Mouse (Mus musculus): ENCODE measurements at regions not wholly inside any gene's neighbourhood (a gene's known extent, or its start where the extent isn't known, plus 50 kb on each side); places are given as distances from the start of the nearest gene placed in this dataset.
A peak's percentile ranks its signal among the peaks of the same experiment; 100 is the strongest.

GRCm38 (mm10) chr9:47358400-47358767 is 171.6 kb upstream of the Cadm1 start:
- intact Hi-C loops (cut with DNase I): loop anchor here (10.0 kb wide), 2 partner anchors 166 to 624 kb away; no protein-coding TSS in a partner anchor
- TF ChIP-seq CTCF (IDR thresholded peaks at IDR 0.05): no peak

GRCm38 (mm10) chr9:47363086-47363485 is 166.9 kb upstream of the Cadm1 start:
- TF ChIP-seq CTCF (IDR thresholded peaks at IDR 0.05): no peak
- DNase-seq (ENCODE audit: extremely low spot score in 1 of 2, low spot score in 2 of 2): no peak
- Histone ChIP-seq H3K27ac (no peak overlapping the region), H3K4me3 (no peak overlapping the region)
- intact Hi-C loops (cut with DNase I): no loop called here

More at GRCm38 (mm10) chr9:47358400-47358767, 171.6 kb upstream of the Cadm1 start:
- no peak for DNase-seq (ENCODE audit: extremely low spot score in 1 of 2, low spot score in 2 of 2)
- H3K27ac ChIP-seq: no peak overlapping the region
- no peak overlapping the region for H3K4me3 ChIP-seq

GRCm38 (mm10) chr9:47364762-47365161 is 165.2 kb upstream of the Cadm1 start:
- Histone ChIP-seq H3K27ac (no peak overlapping the region), H3K4me3 (no peak overlapping the region)
- intact Hi-C loops (cut with DNase I): no loop called here
- DNase-seq (ENCODE audit: extremely low spot score in 1 of 2, low spot score in 2 of 2): no peak
- no peak for TF ChIP-seq CTCF (IDR thresholded peaks at IDR 0.05)

DNA sequence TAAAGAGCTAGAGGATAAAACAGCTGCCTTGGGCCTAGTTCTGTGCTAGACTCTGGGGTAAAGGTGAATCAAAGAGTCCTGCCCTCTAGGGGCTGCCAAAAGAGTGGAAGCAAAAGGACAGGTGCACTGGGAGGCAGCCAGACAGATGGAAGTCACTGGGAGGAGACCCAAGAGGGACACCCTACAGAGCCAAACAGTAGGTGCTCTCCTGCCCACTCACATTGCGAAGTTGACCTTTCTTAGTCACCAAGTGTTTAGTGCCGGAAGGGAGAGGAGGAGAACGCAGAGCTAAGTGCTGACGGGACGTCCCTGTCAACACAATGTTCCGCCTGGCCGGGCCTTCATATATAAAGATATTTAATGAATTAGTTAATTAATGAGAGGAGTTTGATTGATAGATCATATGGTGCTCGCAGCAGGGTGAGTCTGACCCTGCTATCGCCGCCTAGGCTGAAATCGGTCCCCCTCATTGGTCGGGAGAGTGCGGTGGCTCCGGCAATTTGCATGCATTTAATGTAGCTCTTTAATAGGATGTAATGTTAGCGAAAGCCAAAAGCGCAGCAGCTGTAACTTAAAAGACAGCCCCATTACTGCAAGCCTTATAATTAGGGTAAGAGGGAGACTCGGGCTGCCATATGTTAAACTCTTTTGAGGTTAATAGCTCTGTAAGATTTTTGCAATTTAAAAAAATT is 162.6 kb upstream of the Cadm1 start:
- peak overlapping the region; percentile 40 for H3K4me3 ChIP-seq

DNA sequence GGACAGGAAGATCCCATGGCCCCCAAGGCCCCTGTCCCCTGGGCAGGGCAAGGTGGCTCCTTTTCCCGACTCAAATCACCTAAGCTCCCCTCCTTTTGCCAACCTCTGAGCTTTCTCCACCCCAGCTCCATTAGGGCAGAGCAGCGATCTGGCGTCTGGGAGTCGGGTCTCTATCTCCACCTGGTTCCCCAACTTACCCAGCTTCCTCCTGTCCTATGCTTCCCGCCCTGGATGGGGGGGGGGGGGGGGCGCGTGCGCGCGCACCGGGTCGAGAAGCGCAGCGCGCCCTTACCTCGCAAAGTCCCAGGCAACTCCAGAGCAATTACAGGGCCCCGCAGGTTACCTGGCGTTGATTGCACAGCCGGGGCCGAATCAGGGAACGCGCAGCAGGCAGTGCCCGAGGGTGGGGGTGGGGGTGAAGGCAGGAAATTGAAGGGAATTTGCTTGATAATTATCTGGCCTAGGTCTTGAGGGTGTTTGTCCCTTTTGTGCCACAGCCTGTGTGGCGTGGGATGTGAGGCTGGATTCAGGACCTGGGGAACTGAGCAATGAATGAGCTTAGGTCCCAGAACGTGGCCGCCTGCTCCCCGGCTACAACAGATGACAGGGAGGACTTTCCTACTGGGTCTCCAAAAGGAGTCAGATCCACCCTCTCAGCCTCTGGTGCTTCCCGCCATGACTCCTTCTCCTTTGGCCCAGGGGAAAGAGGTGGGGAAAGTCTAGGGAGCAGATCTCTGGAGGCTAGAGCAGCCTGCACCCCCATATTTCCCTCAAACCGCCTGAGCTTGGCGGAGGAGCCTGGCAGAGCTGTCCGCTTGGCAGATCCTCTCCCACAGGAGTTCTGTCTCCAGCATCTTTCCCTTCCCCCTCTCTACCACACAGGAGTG is 161.7 kb upstream of the Cadm1 start:
- peak overlapping the region; percentile 40 for H3K4me3 ChIP-seq
- no peak overlapping the region for H3K27ac ChIP-seq
- TF ChIP-seq CTCF (IDR thresholded peaks at IDR 0.05): no peak
- no peak for DNase-seq (ENCODE audit: extremely low spot score in 1 of 2, low spot score in 2 of 2)
- intact Hi-C loops (cut with DNase I): no loop called here

More for the DNA sequence above, 162.6 kb upstream of the Cadm1 start:
- no peak overlapping the region for H3K27ac ChIP-seq
- no peak for DNase-seq (ENCODE audit: extremely low spot score in 1 of 2, low spot score in 2 of 2)
- no peak; the same call in 1 of the 2 replicates for TF ChIP-seq CTCF (IDR thresholded peaks at IDR 0.05)
- intact Hi-C loops (cut with DNase I): no loop called here

DNA sequence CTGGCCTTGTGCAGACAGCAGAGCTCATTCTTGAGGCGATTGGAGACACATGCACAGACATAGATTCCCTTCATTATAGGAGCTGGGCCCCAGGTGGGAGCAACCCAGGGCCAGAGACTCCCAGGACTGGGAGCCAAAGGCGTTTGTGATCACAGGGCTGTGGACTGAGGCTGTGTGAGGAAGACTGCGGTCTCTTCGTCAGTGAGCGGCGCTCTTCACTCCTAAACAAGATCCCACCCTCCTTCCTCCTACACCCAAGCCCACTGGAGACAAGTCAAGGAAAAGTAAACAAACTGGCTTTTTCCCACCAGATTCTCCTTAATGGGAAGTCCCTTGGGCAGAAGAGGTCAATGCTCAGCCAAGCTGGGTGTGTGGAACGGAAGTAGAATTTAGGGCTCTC is 157.7 kb upstream of the Cadm1 start:
- H3K27ac ChIP-seq: no peak overlapping the region
- no peak for TF ChIP-seq CTCF (IDR thresholded peaks at IDR 0.05)
- intact Hi-C loops (cut with DNase I): no loop called here

GRCm38 (mm10) chr9:47374086-47374485 is 155.9 kb upstream of the Cadm1 start:
- Histone ChIP-seq H3K4me3 (no peak overlapping the region), H3K27ac (no peak overlapping the region)
- TF ChIP-seq CTCF (IDR thresholded peaks at IDR 0.05): no peak
- intact Hi-C loops (cut with DNase I): no loop called here
- DNase-seq (ENCODE audit: extremely low spot score in 1 of 2, low spot score in 2 of 2): no peak

More for the DNA sequence above, 157.7 kb upstream of the Cadm1 start:
- DNase-seq (ENCODE audit: extremely low spot score in 1 of 2, low spot score in 2 of 2): no peak
- no peak overlapping the region for H3K4me3 ChIP-seq

- Histone ChIP-seq H3K4me3 (no peak overlapping the region), H3K27ac (no peak overlapping the region)
- intact Hi-C loops (cut with DNase I): no loop called here
- DNase-seq (ENCODE audit: extremely low spot score in 1 of 2, low spot score in 2 of 2): no peak
- TF ChIP-seq CTCF (IDR thresholded peaks at IDR 0.05): no peak
These were observed 153.3 kb upstream of the Cadm1 start for GRCm38 (mm10) chr9:47376645-47377044.

- Histone ChIP-seq H3K4me3 (no peak overlapping the region), H3K27ac (no peak overlapping the region)
- no peak for DNase-seq (ENCODE audit: extremely low spot score in 1 of 2, low spot score in 2 of 2)
- intact Hi-C loops (cut with DNase I): no loop called here
- no peak for TF ChIP-seq CTCF (IDR thresholded peaks at IDR 0.05)
These were observed 151.4 kb upstream of the Cadm1 start for GRCm38 (mm10) chr9:47378541-47378940.

DNA sequence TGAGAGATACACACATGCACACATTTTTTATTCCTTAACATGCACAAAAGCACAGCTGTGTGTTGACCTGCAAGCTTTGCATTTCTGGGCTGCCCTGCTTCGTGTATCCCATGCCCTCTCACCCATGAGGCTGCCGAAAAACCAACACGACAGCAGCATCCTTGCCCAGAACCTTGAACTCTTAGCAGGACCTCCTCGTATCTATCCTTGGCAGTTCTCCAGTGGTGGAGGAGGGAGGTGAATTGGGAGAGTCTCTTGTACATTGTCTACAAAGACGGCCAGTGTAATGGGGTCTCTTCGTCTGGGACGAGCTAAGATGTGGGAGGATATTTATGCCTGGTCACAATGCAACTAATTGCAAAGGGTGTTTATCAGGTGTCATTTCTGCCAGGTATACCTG is 149.6 kb upstream of the Cadm1 start:
- intact Hi-C loops (cut with DNase I): no loop called here
- TF ChIP-seq CTCF (IDR thresholded peaks at IDR 0.05): no peak
- Histone ChIP-seq H3K4me3 (no peak overlapping the region), H3K27ac (no peak overlapping the region)
- DNase-seq (ENCODE audit: extremely low spot score in 1 of 2, low spot score in 2 of 2): no peak

DNA sequence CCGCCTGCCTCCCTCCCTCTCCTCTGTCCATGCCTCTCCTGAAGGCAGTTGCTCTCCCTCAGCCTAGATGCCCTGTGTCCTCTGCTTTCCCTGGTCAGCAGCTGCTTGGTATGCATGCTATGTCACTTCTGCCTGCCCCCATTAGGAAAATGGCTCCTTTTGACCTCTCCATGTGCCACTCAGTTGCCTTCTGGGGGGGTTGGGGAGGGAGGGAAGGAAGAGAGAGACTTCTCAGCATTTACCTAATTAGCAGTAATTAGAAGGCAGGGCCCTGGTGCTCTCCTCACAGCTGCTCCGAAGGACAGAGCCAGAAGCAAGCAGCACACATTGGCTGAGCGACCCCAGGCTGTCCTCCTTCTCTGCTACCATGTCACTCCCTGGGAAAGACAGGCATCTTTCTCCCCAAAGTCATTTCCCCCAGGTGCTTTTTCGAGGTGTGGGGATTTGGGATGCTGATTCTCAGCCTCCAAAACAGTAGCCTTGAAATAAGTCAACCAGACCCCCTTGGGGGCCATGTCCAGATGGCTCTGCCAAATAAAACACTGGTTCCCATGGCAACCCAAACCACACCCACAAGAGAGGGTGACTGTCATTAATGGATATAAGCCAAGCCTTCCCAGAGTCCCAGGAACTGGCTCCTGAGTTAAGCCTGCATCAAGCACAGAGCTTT is 145.7 kb upstream of the Cadm1 start:
- no peak for TF ChIP-seq CTCF (IDR thresholded peaks at IDR 0.05)
- intact Hi-C loops (cut with DNase I): no loop called here
- Histone ChIP-seq H3K4me3 (no peak overlapping the region), H3K27ac (no peak overlapping the region)
- DNase-seq (ENCODE audit: extremely low spot score in 1 of 2, low spot score in 2 of 2): no peak

- intact Hi-C loops (cut with DNase I): no loop called here
- TF ChIP-seq CTCF (IDR thresholded peaks at IDR 0.05): no peak
- Histone ChIP-seq H3K4me3 (no peak overlapping the region), H3K27ac (peak overlapping the region; percentile 55)
- no peak for DNase-seq (ENCODE audit: extremely low spot score in 1 of 2, low spot score in 2 of 2)
These were observed 143.3 kb upstream of the Cadm1 start for GRCm38 (mm10) chr9:47386646-47387045.

Data from left cerebral cortex, adult 2 months (tissue).